Mouse (Mus musculus): ENCODE measurements around the gene Tjp2.
"Not testable (repeated sequence)": the region's sequence is repeated elsewhere in the genome, so short reads cannot be mapped to it uniquely, and the experiment has no call there.

The Tjp2 gene

DNA sequence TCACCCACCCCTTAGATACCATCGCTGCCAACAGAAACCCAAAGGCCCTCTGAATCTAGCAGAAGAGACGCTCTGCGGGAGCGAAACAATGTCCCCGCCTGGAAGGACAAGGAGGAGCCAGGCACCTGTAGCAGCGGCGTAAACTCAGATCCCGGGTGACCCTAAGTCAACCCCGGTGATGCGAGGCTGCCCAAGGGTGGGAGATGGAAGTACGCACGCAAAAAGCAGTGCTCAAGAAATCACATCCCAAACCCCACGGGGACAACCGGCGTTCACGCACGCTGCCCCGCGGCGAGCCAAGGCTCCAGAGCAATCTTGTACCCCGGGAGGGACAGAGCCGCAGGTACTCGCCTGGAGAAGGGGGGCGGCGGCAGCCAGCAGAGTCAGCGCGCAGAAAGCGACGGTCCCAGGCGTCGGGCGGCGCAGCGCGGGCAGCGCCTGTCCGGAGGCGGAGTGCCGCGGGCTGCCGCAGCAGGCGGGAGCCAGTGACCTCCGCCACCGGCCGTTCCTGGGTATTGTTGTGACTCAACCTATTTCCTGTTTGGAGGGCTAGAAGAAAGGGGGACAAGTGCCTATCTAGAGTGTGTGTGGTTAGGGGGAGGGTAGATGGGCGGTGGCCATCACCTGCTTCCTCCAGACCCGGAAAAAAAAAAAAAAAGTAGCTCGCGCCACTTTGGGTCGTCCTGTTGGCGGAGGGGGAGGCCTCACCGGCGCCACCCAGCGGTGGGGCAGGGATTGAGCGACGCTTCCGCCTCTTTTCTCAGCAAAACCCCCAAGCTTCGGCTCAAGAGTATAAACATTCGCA lies at the start of gene Tjp2:
TSS of gene Tjp2 (minus strand) at position 531 of the 805 bp plus-strand sequence.
- peak; percentile 71 to 84 for DNase-seq

DNA sequence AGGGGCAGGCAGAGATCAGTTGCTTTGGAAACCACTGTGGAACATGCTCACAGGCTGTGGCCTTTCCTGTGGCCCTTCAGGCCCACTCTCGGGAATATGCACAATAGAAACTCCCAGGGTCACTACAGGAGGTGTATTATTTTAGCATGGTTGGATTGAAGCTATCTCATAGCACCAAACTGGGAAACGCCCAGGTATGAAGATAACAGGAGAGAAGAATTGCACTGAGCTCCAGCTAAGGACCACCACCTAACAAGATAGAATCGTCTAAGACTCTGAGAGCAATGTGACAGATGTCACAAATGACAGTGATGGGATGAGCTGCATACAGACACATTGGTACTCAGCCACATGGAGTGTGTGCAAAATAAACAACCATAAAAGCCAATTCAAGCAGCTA lies 49.5 kb upstream of the Tjp2 start:
- no peak for DNase-seq

DNA sequence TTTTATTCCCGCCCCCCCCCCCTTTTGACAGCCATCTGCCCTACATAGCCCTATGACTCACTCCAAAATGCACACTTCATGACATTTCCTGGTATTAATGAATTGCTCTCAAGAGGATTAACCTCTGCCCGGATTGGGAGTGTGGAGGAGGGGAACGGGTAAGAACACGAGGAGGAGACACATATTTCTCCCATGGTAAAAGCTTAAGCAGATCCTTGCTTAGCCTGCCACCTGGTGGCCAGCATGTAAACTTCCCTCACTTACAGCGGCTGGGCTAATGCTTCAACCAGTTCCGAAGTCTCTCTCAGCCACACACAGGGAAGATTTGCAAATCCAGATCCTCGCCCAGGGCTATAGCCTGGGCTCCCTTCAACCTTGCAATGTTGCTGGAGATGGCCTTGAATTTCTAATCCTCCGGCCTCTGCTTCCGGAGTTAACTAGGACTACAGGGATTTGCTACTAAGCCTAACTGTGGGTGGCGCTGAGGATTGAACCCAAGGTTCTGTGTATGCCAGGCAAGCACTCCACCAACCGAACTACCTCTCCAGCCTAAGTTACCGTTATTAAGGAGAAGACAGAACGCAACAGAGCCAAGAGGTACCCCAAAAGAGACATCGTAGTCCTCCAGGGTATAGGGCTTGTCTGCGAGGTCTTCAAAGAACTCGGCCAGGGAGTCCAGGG lies 47.1 kb upstream of the Tjp2 start:
- peak; percentile 83 to 92 for DNase-seq

DNA sequence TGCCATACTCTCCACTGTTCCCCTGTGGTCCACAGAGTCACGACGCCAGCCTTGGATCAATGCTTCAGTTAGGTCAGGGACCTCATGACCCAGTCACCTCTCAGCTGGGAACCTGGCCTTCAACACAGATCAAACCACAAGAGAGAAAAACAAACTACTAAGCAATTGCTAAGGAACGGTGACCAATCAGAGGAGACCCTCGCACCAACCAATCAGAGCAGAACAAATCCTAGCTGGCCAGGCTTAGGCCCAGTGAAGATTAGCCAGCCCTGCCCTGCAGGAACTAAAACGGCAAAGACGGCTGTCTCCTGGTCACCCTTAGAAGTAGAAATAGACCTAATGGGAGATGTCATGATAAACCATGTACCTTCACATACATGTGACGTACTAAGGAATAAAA lies 46.5 kb upstream of the Tjp2 start:
- peak; percentile 66 to 88 for DNase-seq

DNA sequence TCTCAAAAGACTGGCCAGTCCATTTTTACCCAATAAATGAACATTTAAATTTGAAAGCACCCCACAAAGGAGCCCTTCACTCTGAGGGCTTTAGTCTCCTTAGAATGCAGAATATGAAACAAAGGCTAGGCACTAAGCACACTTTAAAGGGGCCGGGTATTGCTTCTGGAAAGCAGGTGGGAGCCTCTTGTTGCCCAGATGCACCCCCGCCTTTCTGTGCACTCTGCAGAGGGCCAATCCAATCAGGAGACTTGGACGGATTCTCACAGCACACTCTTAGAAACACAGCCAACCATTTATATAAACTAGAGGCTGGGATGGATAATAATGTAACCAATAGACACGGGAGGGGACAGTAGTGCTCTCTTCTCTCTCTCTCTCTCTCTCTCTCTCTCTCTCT lies 43.7 kb upstream of the Tjp2 start:
- peak in 1 of 2 experiments; percentile 22 for DNase-seq

DNA sequence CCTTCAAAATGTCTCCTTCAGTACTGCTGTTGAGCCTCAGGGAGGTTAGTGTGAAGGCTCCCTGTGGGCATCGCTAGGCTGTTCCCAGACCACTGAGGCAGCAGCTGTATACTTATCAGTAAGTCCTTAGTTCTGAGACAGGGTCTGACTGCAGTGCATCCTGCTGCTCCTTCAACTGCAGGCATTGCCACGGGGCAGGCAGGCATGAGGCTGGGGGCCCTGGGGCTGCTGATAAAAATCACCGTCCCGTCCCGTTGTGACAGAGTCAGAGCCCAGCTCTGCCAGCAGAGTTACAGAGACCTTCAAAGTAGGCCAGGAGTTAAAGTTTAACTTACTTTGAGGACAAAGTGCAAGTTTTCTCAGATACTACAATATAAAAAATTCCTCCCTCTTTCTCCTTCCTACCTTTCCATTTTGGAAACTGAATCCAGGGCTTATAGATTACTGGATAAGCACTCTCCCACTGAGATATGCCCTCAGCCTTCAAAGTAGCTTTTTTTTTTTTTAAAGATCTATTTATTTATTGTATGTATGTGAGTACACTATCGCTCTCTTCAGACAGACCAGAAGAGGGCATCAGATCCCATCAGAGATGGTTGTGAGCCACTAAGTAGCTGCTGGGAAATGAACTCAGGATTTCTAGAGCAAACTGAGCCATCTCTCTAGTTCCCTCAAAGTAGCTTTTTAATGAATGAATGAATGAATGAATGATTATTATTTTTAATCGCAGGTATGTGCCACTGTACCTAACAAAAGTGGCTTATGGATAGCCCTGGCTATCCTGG lies 41.4 kb upstream of the Tjp2 start:
- peak; percentile 64 to 82 for DNase-seq

DNA sequence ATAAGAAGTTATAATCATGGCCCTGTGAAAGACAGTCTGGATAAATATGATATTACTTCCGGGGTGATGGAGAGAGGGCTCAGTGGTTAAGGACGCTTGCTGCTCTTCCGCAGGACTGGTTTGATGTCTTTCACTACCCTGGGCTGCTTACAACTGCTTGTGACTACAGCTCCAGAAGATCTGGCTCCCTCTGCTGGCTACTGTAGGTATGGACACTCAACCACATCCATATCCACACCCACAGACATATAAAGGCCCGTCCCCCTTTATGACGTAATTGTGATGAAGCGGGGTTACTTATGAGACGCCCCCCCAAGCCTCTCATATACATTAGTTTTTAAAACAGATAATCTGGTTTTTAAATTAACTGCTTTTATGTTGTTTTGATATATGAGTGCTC lies 40.2 kb upstream of the Tjp2 start:
- peak; percentile 90 to 96 for DNase-seq

DNA sequence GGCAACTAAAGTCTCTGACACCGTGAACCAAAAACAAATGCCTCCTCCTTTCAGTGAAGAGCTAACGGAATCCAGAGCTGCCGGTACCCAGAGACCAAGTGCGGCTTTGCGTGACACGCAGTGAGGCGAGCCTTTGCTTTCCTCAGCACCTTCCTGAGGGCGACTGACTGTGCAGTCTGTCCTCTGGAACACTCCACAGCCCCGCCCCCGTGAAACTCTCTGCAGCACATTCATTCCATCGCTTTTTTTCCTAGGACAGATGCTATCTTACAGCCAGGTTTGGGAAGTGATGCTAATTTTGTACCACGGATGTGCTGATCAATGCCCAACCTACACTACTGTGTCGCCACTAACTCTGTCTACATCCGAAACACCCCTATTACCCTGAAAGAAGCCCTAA lies 37.9 kb upstream of the Tjp2 start:
- peak; percentile 73 to 86 for DNase-seq

DNA sequence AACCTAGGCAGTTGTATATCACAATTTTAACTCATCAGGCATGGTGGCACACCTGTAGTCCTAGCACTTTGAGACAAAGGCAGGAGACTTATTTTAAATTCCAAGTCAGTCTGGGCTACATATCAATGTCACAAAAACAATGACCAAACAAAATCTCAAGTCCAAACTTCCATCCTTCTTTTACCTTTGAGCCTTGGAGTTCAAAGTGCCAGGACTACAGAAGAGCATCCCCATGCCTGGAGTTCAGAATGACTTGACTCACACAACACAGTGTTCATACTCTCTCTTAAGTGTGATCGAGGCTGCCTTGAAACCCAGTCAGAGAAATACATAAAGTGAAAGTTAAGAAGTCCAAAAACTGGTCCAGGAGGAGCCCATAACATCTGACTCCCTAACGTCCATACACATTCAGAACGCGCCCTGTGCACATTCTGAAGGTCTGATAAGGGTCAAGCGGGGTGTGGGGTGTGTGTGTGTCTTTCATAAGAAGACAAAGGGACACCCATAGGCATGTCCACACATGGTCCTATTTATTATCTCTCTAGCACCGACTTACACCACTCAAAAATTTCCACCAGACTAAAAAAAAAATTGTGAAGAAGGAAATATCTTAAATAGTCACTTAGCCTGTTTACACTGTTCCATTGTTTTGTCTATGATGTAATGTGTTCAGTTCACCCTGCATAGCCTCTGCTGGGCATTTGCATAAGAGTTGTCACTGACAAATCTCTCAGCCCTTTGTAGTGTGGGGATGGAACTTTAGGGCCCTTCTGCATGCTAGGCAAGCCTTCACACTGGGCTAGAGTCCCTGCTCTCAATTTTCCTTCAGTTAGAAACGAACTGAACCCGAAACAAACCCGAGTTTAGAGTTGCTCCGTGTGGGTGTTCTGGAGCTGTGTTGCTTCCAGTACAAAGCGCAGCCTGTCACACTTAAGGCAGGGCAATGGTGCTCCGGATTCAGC lies 34.8 kb upstream of the Tjp2 start:
- peak; percentile 32 to 66 for DNase-seq

DNA sequence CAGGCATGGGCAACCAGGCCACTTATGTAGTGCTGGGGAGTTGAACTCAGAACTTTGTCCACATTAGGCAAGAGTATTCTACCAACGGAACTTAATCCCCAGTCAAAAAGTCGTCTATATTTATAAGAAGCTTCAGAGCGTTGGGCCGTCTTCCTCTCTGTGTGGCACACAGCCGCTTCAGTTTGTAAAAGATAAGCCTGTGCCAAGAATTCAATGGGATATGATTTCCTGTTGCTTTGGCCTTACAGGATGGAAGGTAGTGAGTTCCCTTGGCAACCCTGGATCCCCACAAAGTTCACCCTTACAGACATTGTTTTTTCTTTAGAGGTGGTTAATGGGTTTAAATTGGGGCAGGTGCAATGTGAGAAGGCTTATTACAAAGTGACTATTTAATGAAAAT lies 33.5 kb upstream of the Tjp2 start:
- peak; percentile 35 to 59 for DNase-seq

DNA sequence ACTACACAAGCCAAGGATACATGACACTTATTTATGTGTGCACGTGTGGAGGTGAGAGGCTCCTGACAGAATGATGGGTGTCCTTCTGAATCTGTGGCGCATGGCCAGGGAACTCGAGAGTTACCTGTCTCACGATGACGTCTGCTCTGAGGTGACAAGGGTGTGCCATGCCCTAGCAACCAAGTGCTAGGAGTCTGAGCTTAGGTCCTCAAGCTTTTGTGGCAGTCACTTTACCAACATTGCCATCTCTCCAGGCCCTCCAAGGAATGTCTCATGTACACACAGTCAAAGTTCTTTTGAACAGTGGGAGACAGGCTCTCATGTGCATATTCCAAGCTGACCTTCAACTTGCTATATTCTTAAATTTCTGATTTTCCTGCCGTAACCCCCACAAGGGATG lies 33.1 kb upstream of the Tjp2 start:
- no peak for DNase-seq

DNA sequence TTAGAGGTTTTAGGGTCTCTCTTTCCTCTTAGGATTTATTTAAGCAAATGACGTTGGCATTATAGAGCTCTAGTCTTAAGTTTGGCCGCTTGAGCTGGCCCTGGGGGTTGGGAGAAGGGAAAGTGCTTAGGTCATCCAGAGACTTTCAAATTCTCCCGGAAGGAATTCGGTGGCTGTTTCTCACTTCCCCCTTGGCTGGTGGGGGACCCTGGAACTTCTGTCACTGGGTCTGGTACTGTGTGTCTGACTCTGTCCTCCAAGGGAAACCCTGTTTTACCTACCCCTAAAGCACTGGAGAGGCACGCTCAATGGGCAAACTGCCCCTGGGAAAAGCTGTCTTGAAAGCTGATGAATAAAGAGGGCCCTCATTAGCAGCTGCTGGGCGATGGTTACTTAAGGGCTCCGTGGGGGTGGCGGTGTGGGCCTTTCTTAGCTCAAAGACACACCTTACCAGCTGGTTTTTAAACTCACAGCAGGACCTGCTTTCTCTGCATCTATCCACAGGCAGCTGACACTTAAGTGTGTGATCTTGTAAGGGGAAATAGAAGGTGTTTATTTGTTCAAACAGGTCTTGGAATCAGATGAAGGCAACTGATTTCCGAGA lies 28.9 kb upstream of the Tjp2 start:
- DNase-seq: no peak

DNA sequence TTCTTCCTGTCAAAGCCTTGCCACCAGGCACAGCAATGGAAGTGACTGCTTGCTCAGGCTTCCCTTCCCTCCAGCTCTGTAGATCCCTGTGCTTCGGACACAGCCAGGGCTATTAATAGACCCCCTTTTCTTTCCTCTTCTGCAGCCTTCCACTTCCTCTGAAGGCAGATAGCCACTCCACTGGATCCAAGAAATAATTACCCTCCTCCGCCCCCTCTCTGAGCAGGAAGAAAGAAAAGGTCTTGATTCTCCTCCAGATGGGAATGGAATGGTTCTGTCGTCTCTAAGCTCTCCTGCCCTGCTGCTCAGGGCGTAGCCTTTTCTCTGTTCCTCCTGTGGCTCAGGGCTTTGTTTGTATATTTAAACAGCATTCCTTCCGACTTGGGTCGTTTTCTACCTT lies 27.0 kb upstream of the Tjp2 start:
- peak; percentile 27 to 49 for DNase-seq

DNA sequence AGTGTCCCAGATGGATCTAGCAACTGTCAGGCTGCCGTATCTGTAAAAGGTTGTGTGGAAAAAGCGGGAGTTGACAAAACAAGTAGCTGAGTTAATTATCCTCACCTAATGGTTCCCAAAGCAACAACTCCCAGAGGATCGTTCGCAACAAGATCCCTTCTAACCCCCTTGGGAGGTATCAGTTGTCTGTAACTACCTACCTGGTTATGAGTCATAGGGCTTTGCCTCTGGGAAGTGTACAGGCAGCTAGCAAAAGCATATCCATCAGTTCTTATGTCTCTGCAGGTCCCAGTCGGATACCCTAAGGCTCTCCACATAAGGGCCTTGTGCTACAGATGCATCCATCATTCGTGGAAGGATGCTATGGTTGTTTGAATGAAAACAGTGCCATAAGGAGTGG lies 18.5 kb upstream of the Tjp2 start:
- no peak for DNase-seq

DNA sequence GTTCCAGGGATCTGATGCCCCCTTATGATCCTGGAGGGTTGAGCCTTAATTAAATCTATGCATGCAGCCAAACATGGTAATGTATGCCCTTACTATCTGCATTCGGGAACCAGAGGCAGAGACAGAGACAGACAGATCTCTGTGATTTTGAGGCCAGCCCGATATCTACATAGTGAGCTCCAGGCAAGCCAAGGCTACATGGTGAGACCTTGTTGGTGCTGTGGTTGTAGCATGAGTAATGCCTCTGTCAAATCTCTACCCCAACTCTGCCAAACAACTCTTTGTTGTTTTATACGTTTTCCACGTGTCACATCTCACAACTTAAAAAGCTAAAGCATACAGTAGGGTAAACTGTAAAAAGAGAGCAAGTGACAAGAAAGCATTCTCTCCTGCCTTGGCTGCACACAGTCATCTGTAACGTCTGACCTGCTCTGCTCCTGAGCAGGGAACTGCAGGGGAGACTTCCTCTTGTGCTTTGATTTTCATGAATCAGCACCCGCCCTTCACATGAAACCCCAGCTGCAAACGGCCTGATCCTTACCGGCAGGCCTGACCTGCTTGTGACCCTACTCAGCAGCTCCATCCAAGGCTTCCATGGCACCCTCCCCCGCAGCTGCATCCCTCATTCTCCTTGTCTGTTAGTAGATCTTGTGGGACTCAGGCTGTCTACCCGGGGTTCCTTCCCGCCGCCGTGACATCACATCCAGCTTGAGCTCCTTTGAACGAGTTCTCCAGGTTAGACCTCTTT lies 17.1 kb upstream of the Tjp2 start:
- DNase-seq: no peak

DNA sequence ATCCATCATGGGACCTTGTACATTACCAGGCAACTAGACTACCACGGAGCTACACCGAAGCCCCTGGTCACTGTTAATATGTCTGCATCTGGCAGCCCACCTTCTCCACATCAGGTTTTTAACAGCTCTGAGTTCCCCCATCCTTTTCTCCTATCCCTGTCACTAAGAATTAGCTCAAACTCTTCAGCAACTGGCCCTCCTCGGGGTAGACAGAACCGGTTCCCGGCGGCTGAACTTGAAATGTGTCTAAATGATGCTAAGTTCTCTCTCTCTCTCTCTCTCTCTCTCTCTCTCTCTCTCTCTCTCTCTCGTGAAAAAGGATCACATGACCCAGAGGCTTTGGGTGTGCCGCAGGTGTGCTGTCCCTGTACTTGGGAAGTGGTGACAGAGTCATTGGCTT lies 16.4 kb upstream of the Tjp2 start:
- no peak for DNase-seq

DNA sequence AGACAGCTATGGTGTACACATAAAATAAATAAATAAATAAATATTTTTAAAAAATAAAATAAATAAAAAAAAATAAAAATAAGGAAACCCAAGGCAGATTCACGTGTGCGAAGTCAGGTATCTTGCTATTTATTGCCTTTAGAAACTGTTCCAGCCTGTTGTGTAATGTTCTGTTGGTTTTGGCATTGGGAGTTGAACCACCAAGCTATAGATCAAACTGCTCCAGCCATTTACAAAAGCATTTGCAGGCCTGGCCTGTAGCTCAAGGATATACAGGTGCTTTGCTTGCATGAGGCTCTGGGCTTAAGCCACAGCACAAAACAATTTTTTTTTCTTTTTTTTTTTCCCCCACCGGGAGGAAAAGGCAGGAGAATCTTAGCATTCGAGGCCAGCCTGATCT lies 13.2 kb upstream of the Tjp2 start:
- no peak for DNase-seq

DNA sequence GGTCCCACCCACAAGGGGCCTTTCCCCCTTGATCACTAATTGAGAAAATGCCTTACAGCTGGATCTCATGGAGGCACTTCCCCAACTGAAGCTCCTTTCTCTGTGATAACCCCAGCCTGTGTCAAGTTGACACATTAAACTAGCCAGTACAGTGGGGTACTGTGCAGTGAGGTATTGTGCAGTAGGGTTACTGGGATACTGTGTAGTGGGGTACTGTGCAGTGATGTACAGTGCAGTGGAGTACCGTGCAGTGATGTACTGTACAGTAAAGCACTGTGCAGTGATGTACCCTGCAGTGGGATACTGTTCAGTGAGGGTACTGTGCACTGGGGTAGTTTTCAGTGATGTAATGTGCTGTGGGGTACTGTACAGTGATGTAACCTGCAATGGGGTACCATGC lies 7.5 kb upstream of the Tjp2 start:
- DNase-seq: not testable (repeated sequence)

DNA sequence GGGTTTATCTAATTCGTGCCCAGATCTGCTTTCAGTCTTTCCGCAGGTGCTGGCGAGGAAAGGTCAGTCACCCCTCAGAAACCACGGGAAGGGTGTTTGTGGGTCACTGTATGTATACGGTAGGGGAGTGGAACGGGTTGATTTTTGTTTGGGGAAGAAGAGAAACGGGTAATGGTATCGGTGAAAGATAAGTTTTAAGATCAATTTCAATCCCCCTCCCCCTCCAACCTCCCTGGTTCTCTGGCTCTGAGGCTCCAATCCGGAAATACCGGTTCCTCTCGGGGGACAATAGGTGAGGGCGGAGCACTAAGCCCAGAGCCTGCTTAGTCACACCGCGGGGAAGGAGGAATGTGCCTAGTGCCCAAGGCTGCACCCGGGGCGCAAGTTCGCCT lies 471 bp upstream of the Tjp2 start:
- peak; percentile 78 to 90 for DNase-seq

DNA sequence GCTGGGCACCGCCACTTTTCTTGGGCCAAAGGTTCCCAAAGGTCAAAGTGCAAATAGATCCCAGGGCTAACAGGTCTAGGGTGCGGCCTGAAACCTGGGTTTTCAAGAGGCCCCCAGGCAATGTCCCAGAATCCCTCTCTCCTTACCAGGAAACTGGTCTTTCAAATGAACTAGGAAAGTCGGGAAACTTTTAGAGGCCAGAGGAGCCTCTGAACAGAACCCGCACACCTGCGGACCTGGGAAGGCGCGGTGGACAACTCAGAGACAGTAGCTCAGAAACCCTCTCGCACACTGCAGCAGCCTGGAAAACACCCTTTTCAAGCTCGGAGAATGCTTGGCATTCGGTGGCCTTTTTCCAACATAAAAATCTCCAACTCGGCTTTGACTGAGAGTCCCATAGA lies 979 bp downstream of the Tjp2 start:
- DNase-seq: peak; percentile 60 to 74

DNA sequence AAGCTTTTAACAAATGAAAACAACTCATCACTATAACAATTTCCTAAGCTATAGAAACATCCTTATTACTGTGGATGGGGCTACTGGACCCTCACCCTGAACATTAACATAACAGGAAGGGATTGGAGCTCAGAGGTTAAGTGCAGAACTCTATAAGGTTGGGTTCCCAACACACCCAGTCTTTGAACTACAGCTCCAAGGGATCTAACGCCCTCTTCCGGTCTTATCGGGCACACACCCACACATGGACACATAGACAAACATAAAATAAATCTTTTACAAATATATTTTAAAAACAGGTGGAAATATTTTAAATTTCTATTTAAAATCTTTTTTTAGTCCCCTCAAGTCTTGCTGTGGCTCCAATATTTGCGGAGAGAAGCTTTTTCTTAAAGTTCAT lies 3.4 kb downstream of the Tjp2 start:
- DNase-seq: no peak

Data from kidney, postnatal 25 days (tissue).